Mouse (Mus musculus) E14TG2a.4 (cell line): Measurements from ENCODE around the gene Rbm12.
A peak's percentile ranks its signal among the peaks of the same experiment; 100 is the strongest.
"Not testable (repeated sequence)": the region's sequence is repeated elsewhere in the genome, so short reads cannot be mapped to it uniquely, and the experiment has no call there.

Experiments used
- H3K27me3 ChIP-seq: 2 replicates; pipeline ENCODE4 v1.6.1; 2014; ENCODE audit warnings: low read length, control low read depth; ENCODE audit not compliant: insufficient read depth
- H3K36me3 ChIP-seq: 2 replicates; pipeline ENCODE4 v1.6.1; 2014; ENCODE audit warnings: low read length, control low read depth; ENCODE audit not compliant: insufficient read depth
- H3K4me1 ChIP-seq: replicated peaks from 2 replicates; pipeline ENCODE4 v1.6.1; 2014; ENCODE audit warnings: low read depth, low read length, control low read depth
- H3K4me3 ChIP-seq: replicated peaks from 2 replicates; pipeline ENCODE4 v1.5.1; 2014; ENCODE audit warnings: mild to moderate bottlenecking, low read length
- H3K9me3 ChIP-seq: 2 replicates; pipeline ENCODE4 v1.6.1; 2014; ENCODE audit warnings: low read length, control low read depth
- CTCF ChIP-seq: conservative IDR thresholded peaks from 2 replicates; pipeline ENCODE4 v1.5.1; 2014; ENCODE audit warnings: low read length
- NANOG ChIP-seq: IDR thresholded peaks from 2 replicates; pipeline ENCODE4 v1.6.1; 2014; ENCODE audit warnings: borderline replicate concordance, low read length, mixed read lengths
- POU5F1 ChIP-seq: IDR thresholded peaks from 2 replicates; pipeline ENCODE4 v1.6.1; 2014; ENCODE audit warnings: low read length, borderline replicate concordance

Gene Rbm12

DNA sequence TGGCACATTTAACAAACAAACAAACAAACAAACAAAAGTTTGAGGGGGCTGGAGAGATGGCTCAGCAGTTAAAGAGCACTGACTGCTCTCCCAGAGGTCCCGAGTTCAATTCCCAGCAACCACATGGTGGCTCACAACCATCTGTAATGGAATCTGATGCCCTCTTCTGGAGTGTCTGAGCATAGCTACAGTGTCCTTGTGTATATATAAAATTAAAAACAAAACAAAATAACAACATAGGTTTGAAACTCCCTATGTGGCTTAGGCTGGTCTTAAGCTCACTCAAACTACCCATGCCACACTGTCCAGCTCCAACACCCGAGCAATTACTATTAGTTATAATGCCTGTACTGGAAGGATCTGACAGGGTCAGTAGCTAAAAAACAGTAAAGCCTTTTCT is 31.0 kb upstream of the Rbm12 start:
- peaks cover 55% of the 10 kb centered on the region for H3K36me3 ChIP-seq
- peaks cover 16% of the 10 kb centered on the region for H3K4me1 ChIP-seq
- H3K9me3 ChIP-seq: no peaks in the 10 kb centered on the region
- peak overlapping the region; percentile 93 for H3K4me3 ChIP-seq
- H3K27me3 ChIP-seq: no peaks in the 10 kb centered on the region
- TF ChIP-seq POU5F1 (no peak), NANOG (no peak), CTCF (peak; percentile 24; the same call in 1 of the 2 replicates)

- Histone ChIP-seq H3K36me3 (peaks cover 56% of the 10 kb centered on the region), H3K9me3 (no peaks in the 10 kb centered on the region)
These were observed 23.9 kb upstream of the Rbm12 start for GRCm38 (mm10) chr2:156135695-156136094.

DNA sequence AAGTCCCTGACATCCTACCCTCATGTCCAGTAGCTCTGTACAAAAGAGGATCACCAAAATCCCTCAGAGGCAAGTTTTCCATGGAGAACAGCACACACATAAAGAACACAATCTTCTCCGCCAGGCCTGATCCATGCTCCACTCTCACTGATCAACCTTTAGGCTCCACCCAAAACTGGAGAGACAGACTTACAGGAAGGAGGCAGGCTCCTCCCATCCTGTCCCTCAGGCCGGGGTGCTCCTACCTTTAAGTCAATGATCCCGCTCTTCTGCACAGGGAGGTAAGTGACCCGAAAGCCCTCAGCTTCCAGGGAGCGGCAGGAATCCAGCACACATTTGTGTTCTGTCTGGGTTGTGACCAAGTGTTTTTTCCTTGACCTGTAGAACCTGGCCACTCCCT is 22.4 kb upstream of the Rbm12 start:
- Histone ChIP-seq H3K4me3 (no peak overlapping the region), H3K27me3 (no peaks in the 10 kb centered on the region), H3K36me3 (peaks cover 41% of the 10 kb centered on the region), H3K4me1 (peaks cover 18% of the 10 kb centered on the region), H3K9me3 (no peaks in the 10 kb centered on the region)
- no peak for TF ChIP-seq POU5F1
- TF ChIP-seq NANOG: no peak
- TF ChIP-seq CTCF: no peak

More at GRCm38 (mm10) chr2:156135695-156136094, 23.9 kb upstream of the Rbm12 start:
- peaks cover 18% of the 10 kb centered on the region for H3K4me1 ChIP-seq
- no peak for TF ChIP-seq POU5F1
- no peak for TF ChIP-seq NANOG
- peak; percentile 17 for TF ChIP-seq CTCF
- no peak overlapping the region for H3K4me3 ChIP-seq
- H3K27me3 ChIP-seq: no peaks in the 10 kb centered on the region

- Histone ChIP-seq H3K9me3 (no peaks in the 10 kb centered on the region), H3K36me3 (peaks cover 59% of the 10 kb centered on the region), H3K4me1 (no peaks in the 10 kb centered on the region), H3K4me3 (no peak within 1 kb of the TSS), H3K27me3 (no peaks in the 10 kb centered on the region)
- TF ChIP-seq NANOG: no peak
- TF ChIP-seq POU5F1: no peak
- TF ChIP-seq CTCF: no peak
These were observed 15.2 kb upstream of the Rbm12 start, which contains the start of gene Gm28036 for GRCm38 (mm10) chr2:156126992-156127391. Gene Gm28036 (minus strand): TSS chr2:156127092.

GRCm38 (mm10) chr2:156123731-156124130 is 12.0 kb upstream of the Rbm12 start:
- H3K27me3 ChIP-seq: no peaks in the 10 kb centered on the region
- H3K4me3 ChIP-seq: no peak overlapping the region
- peaks cover 48% of the 10 kb centered on the region for H3K36me3 ChIP-seq
- TF ChIP-seq CTCF: no peak
- no peak for TF ChIP-seq NANOG
- TF ChIP-seq POU5F1: no peak
- H3K4me1 ChIP-seq: no peaks in the 10 kb centered on the region
- no peaks in the 10 kb centered on the region for H3K9me3 ChIP-seq

- Histone ChIP-seq H3K9me3 (no peaks in the 10 kb centered on the region), H3K4me3 (no peak overlapping the region), H3K36me3 (peaks cover 14% of the 10 kb centered on the region), H3K27me3 (no peaks in the 10 kb centered on the region), H3K4me1 (no peaks in the 10 kb centered on the region)
- TF ChIP-seq POU5F1: no peak
- no peak for TF ChIP-seq CTCF
- TF ChIP-seq NANOG: no peak
These were observed 7.8 kb upstream of the Rbm12 start for GRCm38 (mm10) chr2:156119566-156119965.

DNA sequence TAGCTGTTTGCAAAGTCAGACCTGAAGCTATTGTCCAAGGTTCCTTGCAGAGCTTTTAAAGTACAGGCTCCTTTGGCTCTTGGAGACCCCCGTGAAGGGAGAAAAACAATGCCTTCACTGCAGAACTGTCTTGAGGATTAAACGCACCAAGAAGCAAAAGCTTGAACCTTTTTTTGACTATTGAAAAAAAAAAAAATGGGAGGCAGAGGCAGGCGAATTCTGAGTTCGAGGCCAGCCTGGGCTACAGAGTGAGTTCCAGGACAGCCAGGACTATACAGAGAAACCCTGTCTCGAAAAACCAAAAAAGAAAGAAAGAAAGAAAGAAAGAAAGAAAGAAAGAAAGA is 274 bp upstream of the Rbm12 start:
- H3K4me1 ChIP-seq: peaks cover 30% of the 10 kb centered on the region
- H3K9me3 ChIP-seq, H3K27me3 ChIP-seq, H3K36me3 ChIP-seq: not testable (repeated sequence)
- peak overlapping the region; percentile 93 for H3K4me3 ChIP-seq

- TF ChIP-seq CTCF (no peak), NANOG (no peak), POU5F1 (no peak)
- Histone ChIP-seq H3K9me3 (no peaks in the 10 kb centered on the region), H3K4me3 (peak overlapping the region; percentile 93), H3K36me3 (peaks cover 16% of the 10 kb centered on the region), H3K27me3 (no peaks in the 10 kb centered on the region), H3K4me1 (peaks cover 42% of the 10 kb centered on the region)
These were observed 986 bp downstream of the Rbm12 start for GRCm38 (mm10) chr2:156110627-156111357.

DNA sequence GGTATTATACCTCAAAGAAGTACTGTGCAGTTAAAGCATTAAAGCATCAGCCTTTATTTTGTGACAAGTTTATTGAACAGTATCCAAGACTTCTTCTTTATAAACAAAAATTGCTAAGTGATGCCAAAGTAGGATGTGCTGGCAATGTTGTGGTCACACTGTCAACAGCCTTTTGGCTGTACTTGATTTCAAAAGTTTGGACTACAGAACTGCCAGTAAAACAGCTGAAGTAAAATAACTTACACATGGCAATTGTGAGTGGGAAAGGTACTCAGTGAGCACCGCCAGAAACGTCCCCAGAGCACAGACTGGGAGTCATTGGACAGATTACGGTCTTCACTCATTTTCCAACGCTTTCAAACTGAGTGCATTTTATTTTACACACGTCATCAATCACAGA is 19.9 kb downstream of the Rbm12 start:
- no peak for TF ChIP-seq NANOG
- TF ChIP-seq POU5F1: no peak
- TF ChIP-seq CTCF: no peak
- H3K4me1 ChIP-seq: peaks cover 42% of the 10 kb centered on the region
- H3K27me3 ChIP-seq: no peaks in the 10 kb centered on the region
- no peaks in the 10 kb centered on the region for H3K9me3 ChIP-seq
- H3K36me3 ChIP-seq: peaks cover 77% of the 10 kb centered on the region
- H3K4me3 ChIP-seq: no peak overlapping the region
